Mouse (Mus musculus) 3134 (cell line): Measurements from ENCODE around the gene Ovol1.

Experiments
- DNase-seq: peaks from one replicate; pipeline ENCODE4 v3.0.0-alpha.2; 2011; ENCODE audit warnings: low spot score; ENCODE audit not compliant: insufficient read length; ENCODE audit errors: extremely low read depth

Gene Ovol1

GRCm38 (mm10) chr19:5529325-5530137, 30.9 kb downstream of the Ovol1 start:
- DNase-seq, result peak; percentile 92

GRCm38 (mm10) chr19:5525204-5525603, 35.2 kb downstream of the Ovol1 start:
- DNase-seq, result no peak

- no peak for DNase-seq
These were observed 41.7 kb downstream of the Ovol1 start for GRCm38 (mm10) chr19:5518721-5519120.

- DNase-seq, result peak; percentile 47
These were observed 43.4 kb downstream of the Ovol1 start for GRCm38 (mm10) chr19:5516906-5517505.

GRCm38 (mm10) chr19:5515840-5516777, 44.3 kb downstream of the Ovol1 start:
- no peak for DNase-seq

- no peak for DNase-seq
These were observed 47.5 kb downstream of the Ovol1 start for GRCm38 (mm10) chr19:5513005-5513349.

- no peak for DNase-seq
These were observed 48.1 kb downstream of the Ovol1 start for GRCm38 (mm10) chr19:5512091-5513004.

- no peak for DNase-seq
These were observed 49.3 kb downstream of the Ovol1 start for GRCm38 (mm10) chr19:5511074-5511632.

- DNase-seq, result peak; percentile 90
These were observed 50.1 kb downstream of the Ovol1 start, which contains the start of gene Snx32 for GRCm38 (mm10) chr19:5510031-5511026. Gene Snx32 (minus strand): TSS chr19:5510538.

- DNase-seq, result no peak
These were observed 56.8 kb downstream of the Ovol1 start, which contains the start of gene 1700020D05Rik for GRCm38 (mm10) chr19:5503687-5504086. Gene 1700020D05Rik (minus strand): TSS chr19:5503787.

GRCm38 (mm10) chr19:5500330-5500875, 60.0 kb downstream of the Ovol1 start:
- DNase-seq, result no peak
